ENCODE assay signal across 14 mouse cellular contexts in genomic region chr5:114589454-114589853, GRCm38 (mm10). TPM values are rescaled to one million over a fixed set of nuclear protein-coding genes. Genes with fewer than 3 reads are reported as not detected.
DNase-seq lines count a peak whose midpoint lies in the region; ATAC-seq lines count a peak whose summit lies in the region.
"Had no signal": no experiment of that assay in that cellular context is flagged by ENCODE, and none has a peak within 500 bp of the region (broad histone marks: within the 10 kb centered on the region; RNA-seq: fewer than 3 reads in every experiment).

No protein-coding gene starts in this region.

- peaks cover 97% of the 10 kb centered on the region for H3K4me1 ChIP-seq in kidney, embryonic 14.5 days (ENCODE audit: control insufficient read depth, insufficient read depth, low read length)
- H3K4me1 ChIP-seq in forebrain, embryonic 13.5 days: peaks cover 92% of the 10 kb centered on the region
- H3K4me1 ChIP-seq in hindbrain, embryonic 15.5 days (replicated peaks): peaks cover 89% of the 10 kb centered on the region
- peaks cover 86% of the 10 kb centered on the region for H3K4me1 ChIP-seq in midbrain, embryonic 15.5 days
- H3K4me1 ChIP-seq in heart, embryonic 12.5 days (replicated peaks): peaks cover 45% of the 10 kb centered on the region

- 0 out of 2 replicates have a peak overlapping the region, but pooled peaks have one; percentile 1 for H3K4me2 ChIP-seq in kidney, embryonic 14.5 days (replicated peaks; ENCODE audit: low read depth, low read length)
- no peak overlapping the region for H3K4me2 ChIP-seq in forebrain, embryonic 13.5 days
- H3K4me2 ChIP-seq in hindbrain, embryonic 15.5 days: no peak overlapping the region
- H3K4me2 ChIP-seq in midbrain, embryonic 15.5 days: no peak overlapping the region
- no peak overlapping the region for H3K4me2 ChIP-seq in heart, embryonic 12.5 days
- H3K4me2 ChIP-seq: heart, embryonic 13.5 days had no signal

- intact Hi-C loops in left cerebral cortex, postnatal 14 days (cut with DNase I): no loop called here

- H3K9me3 ChIP-seq in kidney, embryonic 14.5 days (ENCODE audit: control insufficient read depth, low read length): no peaks in the 10 kb centered on the region
- H3K9me3 ChIP-seq in forebrain, embryonic 13.5 days (replicated peaks): no peaks in the 10 kb centered on the region
- no peaks in the 10 kb centered on the region for H3K9me3 ChIP-seq in hindbrain, embryonic 15.5 days
- H3K9me3 ChIP-seq in midbrain, embryonic 15.5 days: no peaks in the 10 kb centered on the region
- H3K9me3 ChIP-seq in heart, embryonic 12.5 days (replicated peaks): no peaks in the 10 kb centered on the region
- H3K9me3 ChIP-seq: heart, embryonic 13.5 days; limb, embryonic 10.5 days had no signal

- no peaks in the 10 kb centered on the region for H3K36me3 ChIP-seq in kidney, embryonic 14.5 days (ENCODE audit: control insufficient read depth, insufficient read depth, low read length)
- H3K36me3 ChIP-seq in forebrain, embryonic 13.5 days (ENCODE audit: poor library complexity, severe bottlenecking): 0 out of 2 replicates have a peak, but pooled peaks cover 4% of the 10 kb centered on the region
- no peaks in the 10 kb centered on the region for H3K36me3 ChIP-seq in hindbrain, embryonic 15.5 days
- H3K36me3 ChIP-seq in midbrain, embryonic 15.5 days (replicated peaks): no peaks in the 10 kb centered on the region
- no peaks in the 10 kb centered on the region for H3K36me3 ChIP-seq in heart, embryonic 12.5 days
- H3K36me3 ChIP-seq: heart, embryonic 13.5 days; limb, embryonic 10.5 days had no signal

- peak overlapping the region; percentile 85 for H3K27ac ChIP-seq in kidney, embryonic 14.5 days (ENCODE audit: low read depth, low read length)
- H3K27ac ChIP-seq in forebrain, embryonic 13.5 days: peak overlapping the region; percentile 53
- H3K27ac ChIP-seq in hindbrain, embryonic 15.5 days (replicated peaks): peak overlapping the region; percentile 27
- peak overlapping the region; percentile 60; the same call in 1 of the 2 replicates for H3K27ac ChIP-seq in midbrain, embryonic 15.5 days
- H3K27ac ChIP-seq in heart, embryonic 12.5 days (ENCODE audit: poor library complexity, severe bottlenecking): no peak overlapping the region
- H3K27ac ChIP-seq: heart, embryonic 13.5 days; limb, embryonic 10.5 days had no signal

- no peak overlapping the region for H3K4me3 ChIP-seq in kidney, embryonic 14.5 days (ENCODE audit: low read length)
- H3K4me3 ChIP-seq in forebrain, embryonic 13.5 days: no peak overlapping the region
- no peak overlapping the region for H3K4me3 ChIP-seq in hindbrain, embryonic 15.5 days
- H3K4me3 ChIP-seq in midbrain, embryonic 15.5 days: no peak overlapping the region
- no peak overlapping the region for H3K4me3 ChIP-seq in heart, embryonic 12.5 days
- H3K4me3 ChIP-seq: heart, embryonic 13.5 days; limb, embryonic 10.5 days had no signal

- H3K27me3 ChIP-seq in kidney, embryonic 14.5 days (ENCODE audit: control insufficient read depth, insufficient read depth, low read length): no peaks in the 10 kb centered on the region
- H3K27me3 ChIP-seq in forebrain, embryonic 13.5 days: peaks cover 28% of the 10 kb centered on the region
- 0 out of 2 replicates have a peak, but pooled peaks cover 2% of the 10 kb centered on the region for H3K27me3 ChIP-seq in hindbrain, embryonic 15.5 days
- H3K27me3 ChIP-seq in midbrain, embryonic 15.5 days (replicated peaks): 0 out of 2 replicates have a peak, but pooled peaks cover 3% of the 10 kb centered on the region
- H3K27me3 ChIP-seq in heart, embryonic 12.5 days (replicated peaks): peaks cover 52% of the 10 kb centered on the region

- no peak overlapping the region for H3K9ac ChIP-seq in kidney, embryonic 14.5 days (ENCODE audit: low read depth, low read length)
- H3K9ac ChIP-seq in forebrain, embryonic 13.5 days: peak overlapping the region; percentile 50; the same call in 1 of the 2 replicates
- no peak overlapping the region for H3K9ac ChIP-seq in hindbrain, embryonic 15.5 days
- no peak overlapping the region; the same call in 1 of the 2 replicates for H3K9ac ChIP-seq in midbrain, embryonic 15.5 days
- no peak overlapping the region for H3K9ac ChIP-seq in heart, embryonic 12.5 days
- H3K9ac ChIP-seq: heart, embryonic 13.5 days had no signal

- peak; percentile 9 for ATAC-seq in kidney, embryonic 14.5 days (ENCODE audit: low FRiP score, low TSS enrichment)
- no peak for ATAC-seq in forebrain, embryonic 13.5 days
- ATAC-seq in hindbrain, embryonic 15.5 days (ENCODE audit: low FRiP score, low read depth): no peak
- ATAC-seq in midbrain, embryonic 15.5 days (replicated peaks): no peak
- ATAC-seq in heart, embryonic 12.5 days (ENCODE audit: insufficient number of reproducible peaks, low FRiP score): no peak

- WGBS in kidney, embryonic 14.5 days: 34% methylated on average over 2 of the region's 2 CpGs
- WGBS in forebrain, embryonic 13.5 days: 40% methylated on average over 2 of the region's 2 CpGs
- 18% methylated on average over 2 of the region's 2 CpGs for WGBS in hindbrain, embryonic 15.5 days
- 40% methylated on average over 2 of the region's 2 CpGs for WGBS in midbrain, embryonic 15.5 days
- WGBS in heart, embryonic 12.5 days: 36% methylated on average over 2 of the region's 2 CpGs

- no peak for DNase-seq in kidney, postnatal 36 days
- DNase-seq in left cerebral cortex, adult 9 months (ENCODE audit: low spot score in 2 of 2): no peak
- DNase-seq in left cerebral cortex, postnatal 14 days (ENCODE audit: low spot score in 2 of 2): no peak
- DNase-seq: cerebellum, adult 8-10 months; gastrocnemius, postnatal 10 days; lung, adult 2 months; thymus, adult 2 months had no signal

RNA-seq across cellular contexts. Expression of gene Fam222a, which starts 21.6 kb away (rescaled TPM):
- 5.6 and 5.8 TPM in 2 replicates for polyA plus RNA-seq in kidney, embryonic 14.5 days (2014; fragmentation: Nextera tagmentation; extraction: Ambion mirVana)
- polyA plus RNA-seq in forebrain, embryonic 13.5 days (2015; fragmentation: Nextera tagmentation; extraction: Ambion mirVana): 4.8 and 4.9 TPM in 2 replicates
- polyA plus RNA-seq in hindbrain, embryonic 15.5 days (2015; fragmentation: Nextera tagmentation; extraction: Ambion mirVana): 6.6 and 8.3 TPM in 2 replicates
- 7.1 and 8.1 TPM in 2 replicates for polyA plus RNA-seq in midbrain, embryonic 15.5 days (2015; fragmentation: Nextera tagmentation; extraction: Ambion mirVana)
- polyA plus RNA-seq in heart, embryonic 12.5 days (2016; fragmentation: Nextera tagmentation; extraction: Ambion mirVana): 0.63 and 1.1 TPM in 2 replicates
- total RNA-seq in left cerebral cortex, postnatal 14 days (2021): 1 to 10 TPM; 8.1 to 9.0 TPM
